11 mouse cellular contexts compared by ENCODE assay signal in the genomic region with DNA sequence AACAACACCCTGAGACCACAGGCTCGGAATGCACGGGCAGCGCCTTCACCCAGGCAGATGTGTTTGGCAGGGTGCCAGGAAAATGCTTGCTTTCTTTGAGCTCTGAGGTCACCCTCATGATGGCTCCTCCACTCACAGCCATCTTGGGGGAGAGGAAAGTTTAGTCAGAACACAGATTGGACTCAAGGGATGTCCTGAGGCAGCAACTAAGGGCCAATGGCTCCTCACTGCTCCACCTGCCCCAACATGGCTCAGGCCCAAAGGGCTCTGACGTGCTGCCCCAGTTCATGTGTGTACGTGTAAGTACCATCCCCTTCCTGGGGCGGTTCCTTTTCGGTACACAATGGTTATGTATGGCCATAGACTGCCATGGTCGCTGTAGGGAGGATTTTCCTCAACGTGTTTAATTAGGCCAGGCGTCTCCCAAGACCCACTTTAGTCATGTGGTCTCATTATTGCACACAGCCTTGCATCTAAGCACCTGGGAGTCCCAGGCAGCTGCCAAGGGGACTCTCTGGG. TPM values are rescaled to one million over a fixed set of nuclear protein-coding genes. Genes with fewer than 3 reads are reported as not detected.
DNase-seq lines count a peak whose midpoint lies in the region; ATAC-seq and TF ChIP-seq lines count a peak whose summit lies in the region.
"Had no signal": no experiment of that assay in that cellular context is flagged by ENCODE, and none has a peak within 500 bp of the region (broad histone marks: within the 10 kb centered on the region; RNA-seq: fewer than 3 reads in every experiment).

No protein-coding gene starts in this region.

- H3K4me1 ChIP-seq in forebrain, embryonic 13.5 days, result peaks cover 13% of the 10 kb centered on the region
- H3K4me1 ChIP-seq in forebrain, postnatal 0 days (ENCODE audit: insufficient read depth), result no peaks in the 10 kb centered on the region; the same call in 1 of the 2 replicates
- H3K4me1 ChIP-seq in lung, embryonic 14.5 days (ENCODE audit: insufficient read depth), result no peaks in the 10 kb centered on the region
- H3K4me1 ChIP-seq in intestine, embryonic 15.5 days (replicated peaks), result 0 out of 2 replicates have a peak, but pooled peaks cover 4% of the 10 kb centered on the region
- no peaks in the 10 kb centered on the region for H3K4me1 ChIP-seq in stomach, embryonic 16.5 days (ENCODE audit: control insufficient read depth, insufficient read depth, low read length)

- TF ChIP-seq CTCF in forebrain, postnatal 0 days (IDR thresholded peaks at IDR 0.05; ENCODE audit: low read depth), result no peak
- no peak for TF ChIP-seq CTCF in lung, embryonic 14.5 days (IDR thresholded peaks at IDR 0.05; ENCODE audit: low read depth)

- no peaks in the 10 kb centered on the region for H3K36me3 ChIP-seq in forebrain, embryonic 13.5 days (ENCODE audit: poor library complexity, severe bottlenecking)
- no peaks in the 10 kb centered on the region for H3K36me3 ChIP-seq in forebrain, postnatal 0 days (ENCODE audit: insufficient read depth)
- no peaks in the 10 kb centered on the region; the same call in 1 of the 2 replicates for H3K36me3 ChIP-seq in lung, embryonic 14.5 days (ENCODE audit: insufficient read depth)
- H3K36me3 ChIP-seq in intestine, embryonic 15.5 days, result no peaks in the 10 kb centered on the region
- no peaks in the 10 kb centered on the region for H3K36me3 ChIP-seq in stomach, embryonic 16.5 days (ENCODE audit: control insufficient read depth, insufficient read depth, low read length)
- H3K36me3 ChIP-seq: embryonic facial prominence, embryonic 12.5 days; limb, embryonic 13.5 days had no signal

- no peaks in the 10 kb centered on the region for H3K27me3 ChIP-seq in forebrain, embryonic 13.5 days
- no peaks in the 10 kb centered on the region for H3K27me3 ChIP-seq in forebrain, postnatal 0 days (ENCODE audit: insufficient read depth, low read length)
- no peaks in the 10 kb centered on the region for H3K27me3 ChIP-seq in lung, embryonic 14.5 days (ENCODE audit: insufficient read depth, low read length)
- no peaks in the 10 kb centered on the region for H3K27me3 ChIP-seq in intestine, embryonic 15.5 days (replicated peaks)
- no peaks in the 10 kb centered on the region for H3K27me3 ChIP-seq in stomach, embryonic 16.5 days (ENCODE audit: control insufficient read depth, insufficient read depth, low read length)
- H3K27me3 ChIP-seq: embryonic facial prominence, embryonic 12.5 days; limb, embryonic 13.5 days had no signal

- peak; percentile 38; the same call in 1 of the 2 replicates for ATAC-seq in forebrain, embryonic 13.5 days
- no peak for ATAC-seq in forebrain, postnatal 0 days
- peak; percentile 66 for ATAC-seq in lung, embryonic 14.5 days (ENCODE audit: insufficient read depth)
- peak; percentile 74 for ATAC-seq in intestine, embryonic 15.5 days
- 0 out of 2 replicates have a peak, but pooled peaks have one; percentile 35 for ATAC-seq in stomach, embryonic 16.5 days (ENCODE audit: insufficient read depth, low FRiP score)

- H3K9me3 ChIP-seq in forebrain, embryonic 13.5 days (replicated peaks), result no peaks in the 10 kb centered on the region
- no peaks in the 10 kb centered on the region for H3K9me3 ChIP-seq in forebrain, postnatal 0 days (ENCODE audit: low read length)
- H3K9me3 ChIP-seq in lung, embryonic 14.5 days (ENCODE audit: low read depth, low read length), result no peaks in the 10 kb centered on the region
- no peaks in the 10 kb centered on the region for H3K9me3 ChIP-seq in intestine, embryonic 15.5 days
- H3K9me3 ChIP-seq in stomach, embryonic 16.5 days (replicated peaks; ENCODE audit: control insufficient read depth, low read length), result no peaks in the 10 kb centered on the region
- H3K9me3 ChIP-seq: embryonic facial prominence, embryonic 12.5 days; limb, embryonic 13.5 days had no signal

- DNase-seq in forebrain, postnatal 0 days, result no peak
- DNase-seq in lung, embryonic 14.5 days, result peak; percentile 86
- no peak for DNase-seq in lung, adult 18-20 months
- DNase-seq in spleen, postnatal 4 days (ENCODE audit: low spot score in 2 of 2), result no peak
- DNase-seq in left cerebral cortex, adult 9 months (ENCODE audit: low spot score in 2 of 2), result no peak
- DNase-seq: right cerebral cortex, adult 18-20 months had no signal

- 52% methylated on average over 10 of the region's 10 CpGs for WGBS in forebrain, embryonic 13.5 days
- WGBS in forebrain, postnatal 0 days, result 37% methylated on average over 10 of the region's 10 CpGs
- 50% methylated on average over 10 of the region's 10 CpGs for WGBS in lung, embryonic 14.5 days
- WGBS in intestine, embryonic 15.5 days, result 65% methylated on average over 10 of the region's 10 CpGs
- WGBS in stomach, embryonic 16.5 days, result 63% methylated on average over 10 of the region's 10 CpGs

- H3K4me2 ChIP-seq in forebrain, embryonic 13.5 days, result no peak overlapping the region
- H3K4me2 ChIP-seq in forebrain, postnatal 0 days (ENCODE audit: low read depth), result no peak overlapping the region
- H3K4me2 ChIP-seq in lung, embryonic 14.5 days, result no peak overlapping the region
- H3K4me2 ChIP-seq in intestine, embryonic 15.5 days (replicated peaks), result no peak overlapping the region
- no peak overlapping the region for H3K4me2 ChIP-seq in stomach, embryonic 16.5 days (ENCODE audit: low read depth, low read length)
- H3K4me2 ChIP-seq: embryonic facial prominence, embryonic 12.5 days; limb, embryonic 13.5 days had no signal

- H3K9ac ChIP-seq in forebrain, embryonic 13.5 days, result no peak overlapping the region
- no peak overlapping the region for H3K9ac ChIP-seq in forebrain, postnatal 0 days
- H3K9ac ChIP-seq in lung, embryonic 14.5 days, result no peak overlapping the region
- no peak overlapping the region for H3K9ac ChIP-seq in intestine, embryonic 15.5 days
- H3K9ac ChIP-seq in stomach, embryonic 16.5 days (ENCODE audit: low read length), result no peak overlapping the region
- H3K9ac ChIP-seq: embryonic facial prominence, embryonic 12.5 days; limb, embryonic 13.5 days had no signal

- H3K27ac ChIP-seq in forebrain, embryonic 13.5 days, result no peak overlapping the region
- no peak overlapping the region for H3K27ac ChIP-seq in forebrain, postnatal 0 days (ENCODE audit: low read depth, low read length)
- H3K27ac ChIP-seq in lung, embryonic 14.5 days (ENCODE audit: low read depth), result no peak overlapping the region
- H3K27ac ChIP-seq in intestine, embryonic 15.5 days, result no peak overlapping the region
- H3K27ac ChIP-seq in stomach, embryonic 16.5 days (ENCODE audit: low read length), result no peak overlapping the region
- H3K27ac ChIP-seq: embryonic facial prominence, embryonic 12.5 days; limb, embryonic 13.5 days had no signal

- H3K4me3 ChIP-seq in forebrain, embryonic 13.5 days, result no peak overlapping the region
- no peak overlapping the region for H3K4me3 ChIP-seq in forebrain, postnatal 0 days (ENCODE audit: low read depth, low read length)
- no peak overlapping the region for H3K4me3 ChIP-seq in lung, embryonic 14.5 days (ENCODE audit: low read depth, low read length)
- no peak overlapping the region for H3K4me3 ChIP-seq in intestine, embryonic 15.5 days (replicated peaks)
- H3K4me3 ChIP-seq in stomach, embryonic 16.5 days (replicated peaks; ENCODE audit: low read length), result no peak overlapping the region
- H3K4me3 ChIP-seq: embryonic facial prominence, embryonic 12.5 days; limb, embryonic 13.5 days had no signal

RNA-seq across cellular contexts. Expression of gene Lamc2, which starts 32.6 kb away (rescaled TPM):
- 0.14 and 0.67 TPM in 2 replicates for polyA plus RNA-seq in forebrain, embryonic 13.5 days (2015; fragmentation: Nextera tagmentation; extraction: Ambion mirVana)
- 5.2 and 5.8 TPM in 2 replicates for total RNA-seq in forebrain, postnatal 0 days (2014; rRNA removed)
- polyA plus RNA-seq in forebrain, postnatal 0 days (2015; fragmentation: Nextera tagmentation; extraction: Ambion mirVana), result 2.8 and 4.4 TPM in 2 replicates
- polyA plus RNA-seq in lung, embryonic 14.5 days (2014; fragmentation: Nextera tagmentation; extraction: Ambion mirVana), result 55.7 and 55.9 TPM in 2 replicates
- polyA plus RNA-seq in intestine, embryonic 15.5 days (2015; fragmentation: Nextera tagmentation; extraction: Ambion mirVana), result 7.2 and 7.3 TPM in 2 replicates
- 15.6 and 20.9 TPM in 2 replicates for polyA plus RNA-seq in stomach, embryonic 16.5 days (2015; fragmentation: Nextera tagmentation; extraction: Ambion mirVana)
